Mouse (Mus musculus): ENCODE measurements at regions not wholly inside any gene's neighbourhood (a gene's known extent, or its start where the extent isn't known, plus 50 kb on each side); places are given as distances from the start of the nearest gene placed in this dataset.

DNA sequence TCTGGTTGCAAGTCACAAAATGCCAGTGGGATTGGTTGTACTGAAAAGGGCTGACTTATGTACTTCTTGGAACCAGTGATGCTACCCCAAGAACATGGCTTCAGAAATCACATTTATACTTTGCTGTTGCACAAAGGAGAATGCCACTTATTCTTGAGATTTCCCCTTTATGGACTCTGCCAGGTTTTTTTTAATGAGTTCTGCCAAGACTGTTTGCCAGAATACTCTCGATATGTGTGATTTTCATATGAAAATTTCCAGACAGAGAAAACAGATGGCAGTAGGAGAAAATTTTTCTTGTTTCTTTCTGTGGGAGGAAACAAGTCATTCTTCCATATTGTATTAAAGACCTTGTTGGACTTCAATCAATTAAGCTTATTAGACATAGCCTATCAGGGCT is 281.0 kb upstream of the Tle1 start:
- no peak for TF ChIP-seq CTCF (IDR thresholded peaks at IDR 0.05; ENCODE audit: control insufficient read depth, insufficient read depth, insufficient read length)
- TF ChIP-seq USF1 (IDR thresholded peaks at IDR 0.05; ENCODE audit: low read depth), result no peak
- no peak for TF ChIP-seq MAX (IDR thresholded peaks at IDR 0.05)
- no peak for TF ChIP-seq MYOD1 (IDR thresholded peaks at IDR 0.05; ENCODE audit: control insufficient read depth, insufficient read length, low read depth)

Measured in C2C12 (cell line).